Mouse (Mus musculus): Measurements from ENCODE around the gene Pafah2.

DNA sequence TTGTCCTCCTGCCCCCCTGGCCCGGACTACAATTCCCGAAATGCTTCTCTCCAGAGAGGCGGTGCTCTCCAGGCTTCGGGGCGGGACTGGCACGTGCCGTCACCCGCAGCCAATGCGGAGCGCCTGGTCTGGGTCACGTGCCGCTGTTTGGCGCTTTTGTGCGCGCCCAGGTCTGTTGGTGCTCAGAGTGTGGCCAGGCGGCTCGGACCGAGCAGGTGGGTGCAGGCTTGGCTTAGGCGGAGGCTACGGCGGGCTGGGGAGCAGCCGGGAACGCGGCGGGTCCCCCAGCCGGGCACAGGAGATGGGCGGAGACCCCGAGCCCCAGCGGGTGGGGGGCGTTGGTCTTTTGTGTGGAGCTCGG lies 72.1 kb downstream of the Pafah2 start, which contains the start of gene Stmn1:
- no peak for TF ChIP-seq CTCF (IDR thresholded peaks at IDR 0.05; ENCODE audit: control insufficient read depth, insufficient read depth, low read length)
- TF ChIP-seq POLR2A (IDR thresholded peaks at IDR 0.05; ENCODE audit: borderline replicate concordance, control insufficient read depth, low read depth, low read length) = peak; percentile 99

Data from bone marrow, adult 2 months (tissue).